Comparison of ENCODE assay signal across 1 mouse cellular context in the genomic region with DNA sequence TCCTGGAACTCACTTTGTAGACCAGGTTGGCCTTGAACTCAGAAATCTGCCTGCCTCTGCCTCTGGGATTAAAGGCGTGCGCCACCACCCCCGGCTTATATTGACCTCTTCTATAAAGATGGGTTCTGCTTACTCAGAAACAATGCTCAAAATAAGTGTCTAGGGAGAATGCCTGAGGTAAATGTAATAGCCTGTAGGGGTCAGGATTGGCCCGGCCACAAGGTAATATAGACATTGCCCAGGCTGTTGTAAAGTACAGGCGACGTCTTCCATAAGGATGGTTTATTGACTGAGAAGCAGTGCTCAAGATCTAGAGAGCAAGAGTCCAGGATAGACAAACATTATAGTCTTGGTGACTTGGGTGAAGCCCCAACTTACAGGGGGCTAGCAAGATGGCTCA.
TF ChIP-seq lines count a peak whose summit lies in the region.

No protein-coding gene starts in this region.

TF ChIP-seq in MEL, 35 proteins besides CTCF, POLR2A, EP300 and RAD21 (continued from another document):
- TF ChIP-seq MEF2A (IDR thresholded peaks at IDR 0.05; ENCODE audit: extremely low read depth, insufficient replicate concordance, low read depth, low read length, poor library complexity, severe bottlenecking): no peak
TF ChIP-seq in MEL: peak in this region for 0.
